Mouse (Mus musculus): ENCODE measurements around the gene Atxn3.

The Atxn3 gene

GRCm38 (mm10) chr12:101957942-101958544 lies at the start of gene Atxn3:
Atxn3 (minus strand) TSS chr12:101958246.
- peak; percentile 92 to 95 for DNase-seq (ENCODE audit: low spot score in 2 of 2)

- no peak for DNase-seq (ENCODE audit: low spot score in 2 of 2)
Observed at GRCm38 (mm10) chr12:102000785-102001184, 42.7 kb upstream of the Atxn3 start.

- no peak for DNase-seq (ENCODE audit: low spot score in 2 of 2)
Observed at GRCm38 (mm10) chr12:101998929-101999328, 40.9 kb upstream of the Atxn3 start.

GRCm38 (mm10) chr12:101994576-101995467 lies 36.8 kb upstream of the Atxn3 start:
- DNase-seq (ENCODE audit: low spot score in 2 of 2), result no peak

GRCm38 (mm10) chr12:101987659-101988058 lies 29.6 kb upstream of the Atxn3 start:
- DNase-seq (ENCODE audit: low spot score in 2 of 2), result no peak

GRCm38 (mm10) chr12:101985110-101985509 lies 27.1 kb upstream of the Atxn3 start:
- no peak for DNase-seq (ENCODE audit: low spot score in 2 of 2)

GRCm38 (mm10) chr12:101982977-101983376 lies 24.9 kb upstream of the Atxn3 start:
- no peak for DNase-seq (ENCODE audit: low spot score in 2 of 2)

GRCm38 (mm10) chr12:101981559-101981958 lies 23.5 kb upstream of the Atxn3 start:
- no peak for DNase-seq (ENCODE audit: low spot score in 2 of 2)

GRCm38 (mm10) chr12:101980266-101980665 lies 22.2 kb upstream of the Atxn3 start:
- DNase-seq (ENCODE audit: low spot score in 2 of 2), result no peak

- no peak for DNase-seq (ENCODE audit: low spot score in 2 of 2)
Observed at GRCm38 (mm10) chr12:101979213-101979750, 21.2 kb upstream of the Atxn3 start.

GRCm38 (mm10) chr12:101978588-101978987 lies 20.5 kb upstream of the Atxn3 start:
- DNase-seq (ENCODE audit: low spot score in 2 of 2), result no peak

- DNase-seq (ENCODE audit: low spot score in 2 of 2), result no peak
Observed at GRCm38 (mm10) chr12:101978162-101978561, 20.1 kb upstream of the Atxn3 start.

GRCm38 (mm10) chr12:101977404-101977915 lies 19.4 kb upstream of the Atxn3 start:
- DNase-seq (ENCODE audit: low spot score in 2 of 2), result no peak

- DNase-seq (ENCODE audit: low spot score in 2 of 2), result no peak
Observed at GRCm38 (mm10) chr12:101976651-101977403, 18.8 kb upstream of the Atxn3 start.

GRCm38 (mm10) chr12:101975601-101976571 lies 17.8 kb upstream of the Atxn3 start, which contains the start of gene Cpsf2:
Cpsf2 (plus strand) TSS chr12:101975988.
- peak; percentile 80 to 82 for DNase-seq (ENCODE audit: low spot score in 2 of 2)

- no peak for DNase-seq (ENCODE audit: low spot score in 2 of 2)
Observed at GRCm38 (mm10) chr12:101975167-101975600, 17.1 kb upstream of the Atxn3 start.

GRCm38 (mm10) chr12:101974571-101974970 lies 16.5 kb upstream of the Atxn3 start:
- DNase-seq (ENCODE audit: low spot score in 2 of 2), result no peak

GRCm38 (mm10) chr12:101972230-101972629 lies 14.2 kb upstream of the Atxn3 start:
- no peak for DNase-seq (ENCODE audit: low spot score in 2 of 2)

GRCm38 (mm10) chr12:101971311-101971710 lies 13.3 kb upstream of the Atxn3 start:
- no peak for DNase-seq (ENCODE audit: low spot score in 2 of 2)

Data from frontal cortex, postnatal 25 days (tissue).